Mouse (Mus musculus): ENCODE data around the gene Ndufaf2.

Ndufaf2 gene

DNA sequence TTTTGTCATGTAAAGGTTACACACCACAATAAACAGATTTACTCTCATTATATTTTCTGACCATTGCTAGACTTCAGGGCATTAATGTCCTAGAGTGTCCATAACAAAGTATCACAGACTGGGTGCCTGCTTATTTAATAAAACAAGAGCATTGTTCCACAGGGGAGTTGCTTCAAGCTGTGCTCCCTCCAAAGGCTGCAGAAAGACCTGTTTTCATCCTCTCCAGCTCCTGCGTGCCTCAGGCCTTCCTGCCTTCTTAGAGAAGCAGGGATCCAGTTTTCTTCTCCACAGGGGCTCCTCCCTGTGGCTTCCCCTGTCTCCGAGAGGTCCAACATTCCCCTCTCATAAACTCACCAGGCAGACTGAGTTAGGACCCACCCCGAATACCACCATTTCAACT is 202.2 kb downstream of the Ndufaf2 start:
- no peak for DNase-seq

- DNase-seq, result no peak
Observed at GRCm38 (mm10) chr13:107955327-107956110, 202.9 kb downstream of the Ndufaf2 start.

DNA sequence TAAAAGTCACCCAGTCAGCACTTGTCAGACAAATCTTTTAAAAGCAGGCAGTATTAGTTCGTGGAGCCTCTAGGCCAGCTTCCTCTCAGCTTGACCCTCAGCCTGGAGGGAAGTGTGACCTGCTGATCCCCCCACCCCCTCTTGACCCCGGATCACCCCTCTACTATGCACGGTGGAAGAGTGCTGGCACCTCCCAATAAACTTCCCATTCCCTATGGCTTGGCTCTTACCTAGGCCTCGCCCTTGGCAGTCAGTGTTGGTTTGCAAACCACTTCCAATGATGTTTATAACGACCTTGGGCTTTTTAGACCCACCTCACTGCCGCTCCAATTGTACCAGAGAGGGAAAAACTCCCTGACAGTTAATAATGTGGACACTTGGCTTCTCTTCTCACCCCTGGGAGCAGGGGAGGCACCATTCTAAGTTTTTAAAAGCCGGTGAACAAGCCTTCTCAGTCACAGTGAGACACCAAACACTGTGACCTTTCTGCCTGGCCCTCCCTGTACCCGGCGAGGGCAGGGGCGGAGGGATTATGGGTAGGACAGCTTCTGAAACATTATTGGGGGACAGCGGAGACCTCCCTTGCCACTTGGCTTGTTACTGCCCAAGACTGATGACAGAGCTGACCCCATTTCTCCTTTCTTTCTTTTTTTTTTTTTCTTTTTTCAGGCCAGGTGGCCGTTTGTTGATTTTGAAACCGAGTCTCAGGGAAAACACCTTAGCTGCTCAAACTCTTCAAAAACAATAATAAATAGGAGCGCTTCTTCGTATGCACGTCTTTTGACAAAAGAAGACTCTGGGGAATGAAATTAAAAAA is 203.8 kb downstream of the Ndufaf2 start:
- DNase-seq, result no peak

DNA sequence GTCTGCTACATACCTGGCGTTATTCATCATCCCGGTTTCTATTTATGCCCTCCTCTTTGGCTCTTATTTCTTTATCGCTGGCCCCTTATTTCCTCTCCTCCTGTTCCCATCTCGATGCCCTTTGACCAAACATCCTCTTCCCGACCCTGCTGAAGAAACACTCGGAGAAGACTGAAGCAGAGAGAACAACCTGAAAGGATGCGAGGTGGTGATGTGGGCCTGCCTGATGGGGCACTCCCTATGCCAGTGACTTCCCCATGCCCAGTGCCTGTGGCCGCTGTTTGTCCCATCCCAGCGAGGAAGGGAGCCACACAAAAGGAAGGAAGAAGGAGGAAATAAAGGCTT is 204.4 kb downstream of the Ndufaf2 start:
- DNase-seq, result no peak

All from cerebellum, adult 9-11 months (tissue).